Mouse (Mus musculus) embryonic stem cell, embryonic (primary cell): ENCODE data around the gene Doxl2.

ENCODE experiments used
- CTCF ChIA-PET, 4 experiments: fragments of 300-600 bp in 2 of 4; fragments of 350-600 bp in 2 of 4; sonication (Branson Sonifier 250); formaldehyde crosslinking; loops; one replicate each; lab custom pipeline; 2022; ENCODE audit warnings: inconsistent platforms in 2 of 4; lab: Charles Lee
- POLR2A ChIA-PET, 4 experiments: fragments of 300-600 bp in 2 of 4; fragments of 350-600 bp in 2 of 4; sonication (Branson Sonifier 250); formaldehyde crosslinking; loops; one replicate each; lab custom pipeline; 2022; ENCODE audit warnings: antibody characterized with exemption in 4 of 4, inconsistent platforms in 1 of 4; lab: Charles Lee

Doxl2 gene

DNA sequence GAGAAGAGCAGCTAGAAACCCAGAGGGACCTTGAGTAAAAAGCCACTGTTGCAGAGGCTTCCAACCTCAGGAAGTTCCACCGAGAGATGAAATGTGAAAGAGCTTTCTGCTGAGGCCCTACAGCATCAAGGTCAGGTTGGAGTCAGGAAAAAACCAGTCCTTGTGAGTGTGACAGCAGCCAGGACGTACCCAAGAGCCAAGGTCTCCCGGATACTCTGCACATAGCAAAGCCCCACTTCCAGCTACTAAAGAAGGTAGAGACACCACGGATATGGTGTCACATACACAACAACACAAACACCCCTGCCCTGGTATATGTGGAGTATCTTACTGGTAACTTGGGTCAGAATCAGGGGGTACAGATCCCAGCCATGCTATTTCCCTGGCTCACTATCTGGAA is 24.0 kb downstream of the Doxl2 start:
- CTCF ChIA-PET = interaction anchor here in 3 of 4 experiments (0.6 to 1.4 kb wide), 2 partner anchors 9 to 872 kb away, joined by 3 to 5 read pairs (median 4); no protein-coding TSS in a partner anchor
- POLR2A ChIA-PET = interaction anchor here in 1 of 4 experiments (0.5 kb wide), 1 partner anchor 50 kb away, joined by 3 read pairs; no protein-coding TSS in a partner anchor

DNA sequence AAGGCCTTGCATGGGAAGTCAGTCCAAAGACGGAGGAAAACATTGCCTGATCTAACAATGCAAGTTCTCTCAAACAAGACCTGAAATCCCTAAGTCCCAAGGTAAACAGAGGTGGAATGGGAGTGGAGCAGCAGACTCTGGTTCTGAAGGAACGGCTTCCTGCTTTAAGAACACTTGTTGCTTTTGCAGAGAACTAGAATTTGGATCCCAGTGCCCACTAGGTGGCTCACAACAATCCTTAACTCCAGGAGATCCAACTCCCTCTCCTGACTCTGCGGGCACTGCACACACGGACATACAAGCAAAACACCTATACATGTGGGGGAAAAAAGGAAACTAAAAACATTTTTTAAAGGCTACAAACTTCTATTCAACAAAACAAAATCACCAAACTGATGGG is 28.6 kb downstream of the Doxl2 start:
- ChIA-PET CTCF (no interaction called here), POLR2A (no interaction called here)

DNA sequence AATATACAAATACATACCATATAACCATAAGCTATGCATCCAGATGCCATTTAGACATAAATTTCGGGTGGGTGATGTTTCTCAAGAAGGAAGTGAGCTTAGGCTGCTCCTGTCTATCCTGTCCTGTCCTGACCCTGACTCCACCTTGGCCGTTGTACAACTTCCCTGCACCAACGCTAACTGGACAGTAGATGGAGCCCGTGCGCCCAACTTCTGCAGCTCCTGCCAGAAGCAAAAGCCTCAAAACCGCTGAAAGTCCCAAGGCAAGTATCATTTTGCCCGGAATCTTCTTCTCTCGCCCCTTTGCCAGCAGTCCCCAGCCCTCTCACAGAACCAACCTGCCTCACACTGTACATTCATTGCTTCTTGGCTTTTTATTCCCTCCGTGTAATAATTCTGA is 33.2 kb downstream of the Doxl2 start:
- POLR2A ChIA-PET = interaction anchor here in 3 of 4 experiments (0.6 to 2.9 kb wide), 17 partner anchors 11 to 1658 kb away, joined by 3 to 24 read pairs (median 3); partner anchors contain the start of gene Malsu1 (in 1 of the 3)
- CTCF ChIA-PET = interaction anchor here (0.6 to 1.9 kb wide), 27 partner anchors 9 to 1446 kb away, joined by 3 to 10 read pairs (median 4); partner anchors contain the start of gene Gpnmb (in 1 of the 4)

DNA sequence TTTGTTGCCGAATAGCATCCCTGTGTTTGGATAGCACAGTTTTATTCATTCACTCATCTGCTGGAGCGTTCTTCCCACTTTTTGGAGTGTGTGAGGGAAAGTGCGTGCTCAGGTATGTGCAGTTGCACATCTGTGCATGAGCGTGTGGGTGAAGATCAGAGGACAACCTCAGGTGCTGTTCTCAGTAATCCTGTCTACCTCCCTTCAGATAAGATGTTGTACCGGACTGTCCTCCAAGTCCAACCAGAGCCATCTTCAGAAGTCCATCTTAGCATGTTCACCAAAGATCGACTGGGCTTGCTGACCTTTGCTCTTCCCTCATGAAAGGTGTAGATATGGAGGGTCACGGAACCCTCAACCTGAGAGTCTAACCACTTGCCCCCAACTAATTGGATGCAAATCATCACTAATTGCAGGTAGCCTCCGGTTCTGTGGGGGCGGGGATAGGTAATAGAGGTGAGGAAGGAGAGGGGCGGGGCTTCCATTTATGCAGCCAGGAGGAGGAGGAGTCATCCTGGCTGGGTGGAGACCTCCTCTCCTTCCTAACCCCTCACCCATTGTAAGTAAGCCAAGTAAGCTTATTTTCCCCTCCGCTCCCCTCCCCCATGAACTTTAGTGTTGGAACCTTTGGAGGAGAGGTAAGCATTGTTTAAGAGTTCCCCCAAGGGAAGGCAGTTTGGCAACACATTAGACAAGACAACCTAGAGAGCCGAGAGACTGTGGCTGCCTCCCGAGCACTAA is 33.8 kb downstream of the Doxl2 start:
- ChIA-PET POLR2A (interaction anchor here in 3 of 4 experiments (0.7 to 2.9 kb wide), 29 partner anchors 9 to 344 kb away, joined by 3 to 24 read pairs (median 4); partner anchors contain the start of gene Malsu1 (in 1 of the 3)), CTCF (interaction anchor here (0.7 to 1.9 kb wide), 24 partner anchors 9 to 216 kb away, joined by 3 to 10 read pairs (median 4); partner anchors contain the start of gene Gpnmb (in 1 of the 4))

DNA sequence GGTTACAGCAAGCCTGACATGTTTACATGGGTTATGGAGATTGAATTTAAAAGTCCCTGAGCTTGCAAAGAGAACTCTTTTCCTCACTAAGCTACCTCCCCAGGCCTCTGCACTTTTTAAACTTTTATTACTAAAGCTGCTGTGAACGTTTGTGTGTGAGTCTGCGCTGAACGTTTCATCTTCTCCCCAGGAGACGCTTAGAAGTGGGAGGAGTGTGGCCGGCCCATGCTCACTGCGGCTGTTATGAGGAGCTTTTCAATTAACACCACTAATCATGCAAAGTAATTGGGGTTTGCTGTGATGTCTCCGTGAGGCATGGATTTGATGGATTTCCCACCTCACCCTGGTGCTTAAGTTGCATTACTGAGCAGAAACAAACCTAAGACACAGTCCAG is 34.4 kb downstream of the Doxl2 start:
- POLR2A ChIA-PET = interaction anchor here in 2 of 4 experiments (0.7 to 2.9 kb wide), 21 partner anchors 8 to 209 kb away, joined by 3 to 24 read pairs (median 4); no protein-coding TSS in a partner anchor

DNA sequence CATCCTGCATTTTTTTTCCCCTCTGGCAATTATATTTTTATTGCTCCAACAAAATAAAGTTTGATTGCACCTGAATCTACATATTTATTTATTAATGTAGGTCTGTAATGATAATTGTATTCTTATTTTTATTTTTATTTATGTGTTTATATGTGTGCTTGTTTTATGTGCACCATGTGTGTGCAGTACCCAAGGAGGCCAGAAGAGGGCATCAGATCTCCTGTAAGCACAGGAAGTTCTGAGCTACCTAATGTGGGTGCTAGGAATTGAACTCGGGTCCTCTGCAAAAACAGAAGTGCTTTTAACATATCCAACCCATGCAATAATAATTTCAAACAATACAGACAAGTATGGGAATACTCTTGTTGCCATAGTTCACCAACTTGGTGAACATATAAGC is 34.9 kb downstream of the Doxl2 start:
- POLR2A ChIA-PET = interaction anchor here in 2 of 4 experiments (0.5 to 2.9 kb wide), 19 partner anchors 8 to 324 kb away, joined by 3 to 24 read pairs (median 4); no protein-coding TSS in a partner anchor
- CTCF ChIA-PET = interaction anchor here in 3 of 4 experiments (0.6 to 1.6 kb wide), 8 partner anchors 12 to 173 kb away, joined by 3 to 4 read pairs (median 3); no protein-coding TSS in a partner anchor

More for the DNA sequence above, 34.4 kb downstream of the Doxl2 start:
- CTCF ChIA-PET = interaction anchor here in 2 of 4 experiments (0.8 to 1.9 kb wide), 7 partner anchors 12 to 191 kb away, joined by 3 to 10 read pairs (median 4); no protein-coding TSS in a partner anchor

DNA sequence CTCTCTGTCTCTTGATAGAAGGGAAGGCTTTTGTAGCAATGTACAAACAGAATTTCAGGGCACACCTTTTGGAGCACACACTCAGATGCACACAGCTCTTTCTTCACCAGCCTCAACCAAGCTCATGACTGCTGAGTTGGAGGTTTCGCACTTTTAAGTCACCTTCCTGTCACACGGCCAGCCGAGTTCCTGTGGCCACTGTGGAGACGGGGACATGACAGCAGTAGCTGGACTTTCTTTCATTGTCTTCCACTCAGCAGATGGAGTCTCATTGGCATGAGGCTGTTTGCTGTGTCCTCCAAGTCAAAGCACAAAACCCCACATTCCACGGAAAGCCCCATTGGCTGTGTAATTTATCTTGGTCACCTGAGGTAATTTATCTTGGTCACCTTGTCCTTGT is 36.4 kb downstream of the Doxl2 start:
- CTCF ChIA-PET = interaction anchor here in 1 of 4 experiments (0.5 to 0.7 kb wide), 2 partner anchors 144 to 172 kb away, joined by 3 to 6 read pairs; no protein-coding TSS in a partner anchor
- POLR2A ChIA-PET = interaction anchor here in 2 of 4 experiments (0.5 to 1.8 kb wide), 2 partner anchors 10 to 12 kb away, joined by 3 to 4 read pairs; no protein-coding TSS in a partner anchor

DNA sequence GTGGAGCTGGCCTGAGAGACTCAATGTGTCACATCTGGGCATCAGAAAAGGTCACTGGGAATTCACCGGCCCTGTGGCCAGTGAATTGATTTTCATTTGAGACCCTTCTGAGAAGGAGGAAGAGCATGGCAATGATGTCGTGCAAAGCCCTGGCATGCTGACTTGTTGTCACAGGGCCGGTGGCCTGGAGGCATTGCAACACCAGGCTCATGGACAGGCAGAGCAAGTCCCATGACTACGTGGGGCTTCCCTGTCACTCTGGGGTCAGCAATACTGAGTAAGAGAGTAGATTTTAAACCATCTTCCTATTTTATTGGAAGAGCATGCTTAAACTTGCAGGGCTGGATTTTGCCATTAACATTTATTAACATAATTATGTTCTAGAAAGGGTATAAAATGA is 38.3 kb downstream of the Doxl2 start:
- POLR2A ChIA-PET = interaction anchor here in 1 of 4 experiments (0.5 to 1.2 kb wide), 3 partner anchors 13 to 81 kb away, joined by 3 to 5 read pairs (median 5); no protein-coding TSS in a partner anchor
- CTCF ChIA-PET = no interaction called here

DNA sequence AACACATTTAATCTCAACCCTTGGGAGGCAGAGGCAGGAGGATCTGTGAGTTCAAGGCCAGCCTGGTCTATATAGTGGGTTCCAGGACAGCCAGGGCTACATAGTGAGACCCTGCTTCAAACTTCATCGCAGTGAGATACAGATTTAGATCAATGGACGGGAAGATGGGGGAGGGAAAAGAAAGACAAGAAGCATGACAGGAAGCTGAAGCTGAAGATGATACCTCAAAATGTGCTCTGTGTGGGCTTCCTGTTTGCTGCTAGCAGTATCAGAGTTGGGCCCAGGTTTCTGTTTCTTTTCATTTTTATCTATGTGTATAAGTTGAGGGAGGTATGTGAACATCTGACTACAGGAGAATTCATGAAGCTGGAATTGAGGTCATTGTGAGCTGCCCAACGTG is 38.7 kb downstream of the Doxl2 start:
- CTCF ChIA-PET = no interaction called here

DNA sequence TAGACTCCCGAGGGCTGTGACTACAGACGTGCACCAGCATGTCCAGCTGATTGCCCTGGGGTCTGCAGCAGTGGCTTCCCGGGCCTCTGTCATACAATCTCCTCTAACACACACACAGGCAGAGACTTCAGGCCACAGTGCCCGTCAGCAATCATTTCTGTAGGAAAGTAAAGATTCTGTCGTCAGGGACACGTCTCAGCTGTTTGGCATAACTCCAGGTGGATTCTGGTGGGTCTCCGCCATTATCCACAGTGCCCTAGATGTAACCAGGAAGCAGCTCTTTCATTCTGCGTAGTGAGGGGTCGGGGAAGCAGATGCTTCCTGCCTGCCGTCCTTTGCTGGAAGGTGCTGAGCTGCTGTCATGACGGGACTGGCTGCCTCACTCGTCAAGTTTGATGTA is 42.4 kb downstream of the Doxl2 start:
- CTCF ChIA-PET = interaction anchor here in 1 of 4 experiments (0.9 kb wide), 1 partner anchor 9 kb away, joined by 4 read pairs; no protein-coding TSS in a partner anchor
- POLR2A ChIA-PET = interaction anchor here in 2 of 4 experiments (0.6 to 1.0 kb wide), 4 partner anchors 8 to 245 kb away, joined by 3 to 4 read pairs (median 4); no protein-coding TSS in a partner anchor

More for the DNA sequence above, 38.7 kb downstream of the Doxl2 start:
- POLR2A ChIA-PET = interaction anchor here in 3 of 4 experiments (0.5 to 0.6 kb wide), 3 partner anchors 9 to 199 kb away, joined by 3 to 4 read pairs (median 3); no protein-coding TSS in a partner anchor

DNA sequence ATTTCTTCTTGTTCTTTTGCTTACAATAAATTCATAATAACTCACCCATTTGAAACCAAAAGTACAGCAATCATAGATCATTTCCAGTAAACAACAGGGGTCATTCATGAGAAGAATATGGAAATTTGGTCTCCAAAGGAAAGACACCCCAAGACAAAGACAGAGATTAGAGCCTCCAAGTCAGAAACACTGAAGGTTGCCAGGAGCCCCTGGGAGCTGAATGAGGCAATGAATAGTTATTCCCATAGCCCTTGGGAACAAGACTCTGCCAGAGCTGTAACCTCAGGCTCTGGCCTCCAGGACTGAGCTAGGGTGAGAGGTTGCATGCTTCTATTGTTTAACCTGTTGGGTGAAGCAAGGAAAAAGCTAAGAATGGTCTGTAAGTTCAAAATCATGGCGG is 44.6 kb downstream of the Doxl2 start:
- CTCF ChIA-PET = interaction anchor here in 2 of 4 experiments (0.5 to 1.2 kb wide), 5 partner anchors 11 to 159 kb away, joined by 3 to 5 read pairs (median 4); no protein-coding TSS in a partner anchor
- POLR2A ChIA-PET = interaction anchor here in 2 of 4 experiments (0.7 to 8.6 kb wide), 14 partner anchors 9 to 245 kb away, joined by 3 to 122 read pairs (median 6); partner anchors contain the start of genes Gpnmb (in 1 of the 2), Malsu1 (in 1 of the 2) and Tra2a (in 1 of the 2)

DNA sequence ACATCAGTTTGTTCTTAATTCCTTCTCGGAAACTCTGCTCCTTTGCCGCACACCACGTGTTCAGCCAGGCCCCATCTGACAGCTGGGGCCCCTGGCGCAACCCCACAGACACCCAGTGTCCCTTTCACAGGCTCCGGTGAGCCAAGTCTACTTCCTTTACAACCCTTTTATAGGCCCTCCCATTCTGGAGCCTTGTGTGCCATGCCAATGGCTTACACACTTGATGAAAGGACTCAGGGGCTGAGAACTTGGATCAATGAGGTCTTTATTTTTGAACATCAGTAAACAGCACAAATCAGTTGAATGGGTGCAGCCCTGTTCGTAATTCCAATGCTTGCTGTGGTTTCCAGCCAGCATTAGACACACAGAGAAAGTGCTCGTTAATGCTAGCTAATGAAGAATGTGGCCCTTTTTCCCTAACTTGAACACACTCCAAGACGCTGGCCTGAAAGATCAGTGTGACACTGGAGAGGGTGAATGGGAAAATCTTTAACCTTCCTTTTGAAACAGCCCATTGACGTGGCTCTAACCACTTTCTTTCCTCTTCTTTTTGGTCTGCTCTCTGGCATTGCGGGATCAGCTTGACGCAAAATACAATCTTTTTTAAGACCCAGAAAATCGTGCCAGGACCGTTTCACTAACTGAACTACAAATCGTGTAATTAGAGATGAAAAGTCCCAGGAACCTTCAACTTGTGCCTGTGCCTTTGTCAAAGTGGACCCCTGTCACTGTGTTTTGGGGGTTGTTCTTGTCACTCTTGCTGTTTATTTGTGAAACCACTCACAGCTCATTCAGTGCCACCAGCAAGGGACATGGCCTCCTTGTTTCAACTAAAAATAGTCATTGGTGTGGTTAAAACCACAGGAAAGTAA is 46.6 kb downstream of the Doxl2 start:
- POLR2A ChIA-PET = interaction anchor here in 3 of 4 experiments (0.6 to 8.6 kb wide), 28 partner anchors 8 to 346 kb away, joined by 3 to 122 read pairs (median 6); partner anchors contain the start of genes Gpnmb (in 2 of the 3), Malsu1 (in 2 of the 3) and Fam221a (in 1 of the 3)
- CTCF ChIA-PET = interaction anchor here in 2 of 4 experiments (0.7 to 1.0 kb wide), 2 partner anchors 14 to 111 kb away, joined by 3 read pairs; no protein-coding TSS in a partner anchor

DNA sequence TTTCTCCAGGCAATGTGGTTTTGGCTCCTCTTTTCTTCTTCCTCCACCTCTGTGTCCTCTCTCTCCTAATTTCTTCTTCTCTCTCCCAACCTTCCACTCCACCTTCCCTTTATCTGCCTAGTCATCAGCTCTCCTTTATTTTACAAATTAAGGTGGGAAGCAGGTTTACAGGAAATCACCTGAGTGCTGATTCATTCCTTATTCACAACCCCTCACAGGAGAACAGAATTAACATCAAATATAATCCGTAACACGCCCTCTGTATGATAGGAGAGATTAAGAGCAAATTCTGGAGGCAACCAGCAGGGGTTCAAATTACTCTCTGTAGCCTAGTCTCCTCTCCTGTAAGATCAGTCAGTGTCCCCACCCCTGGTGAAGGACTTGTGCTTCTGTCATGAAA is 47.6 kb downstream of the Doxl2 start:
- ChIA-PET CTCF (interaction anchor here in 1 of 4 experiments (1.0 kb wide), 1 partner anchor 15 kb away, joined by 3 read pairs; no protein-coding TSS in a partner anchor), POLR2A (interaction anchor here in 3 of 4 experiments (0.6 to 8.6 kb wide), 25 partner anchors 9 to 345 kb away, joined by 3 to 122 read pairs (median 8); partner anchors contain the start of genes Gpnmb (in 2 of the 3), Tra2a (in 2 of the 3), Fam221a (in 1 of the 3) and Malsu1 (in 1 of the 3))

DNA sequence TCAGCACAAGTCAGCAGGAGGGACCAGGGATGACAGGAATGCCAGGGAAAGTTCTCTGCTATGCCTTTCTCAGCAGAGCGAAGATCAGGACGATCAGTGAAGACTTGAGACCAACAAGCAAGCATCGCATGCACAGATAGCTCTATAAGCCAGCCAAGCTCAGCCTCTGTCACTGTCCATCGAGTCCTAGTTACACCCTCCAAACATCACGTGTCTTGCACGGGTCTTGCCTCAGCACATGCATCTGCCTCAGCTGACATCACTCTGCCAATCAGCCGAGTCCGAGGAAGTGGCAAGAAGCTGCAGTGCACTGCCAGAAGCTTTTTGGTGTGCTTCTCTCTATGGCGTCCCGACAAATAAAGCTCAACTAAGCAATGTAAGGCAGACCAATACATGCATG is 48.6 kb downstream of the Doxl2 start:
- CTCF ChIA-PET = interaction anchor here in 2 of 4 experiments (1.1 to 1.4 kb wide), 6 partner anchors 13 to 163 kb away, joined by 3 to 7 read pairs (median 4); partner anchors contain the start of genes Gpnmb (in 1 of the 2) and Malsu1 (in 1 of the 2)
- POLR2A ChIA-PET = interaction anchor here in 3 of 4 experiments (0.6 to 8.6 kb wide), 28 partner anchors 10 to 1358 kb away, joined by 3 to 122 read pairs (median 5); partner anchors contain the start of genes Gpnmb (in 2 of the 3), Tra2a (in 2 of the 3) and Fam221a (in 1 of the 3)

DNA sequence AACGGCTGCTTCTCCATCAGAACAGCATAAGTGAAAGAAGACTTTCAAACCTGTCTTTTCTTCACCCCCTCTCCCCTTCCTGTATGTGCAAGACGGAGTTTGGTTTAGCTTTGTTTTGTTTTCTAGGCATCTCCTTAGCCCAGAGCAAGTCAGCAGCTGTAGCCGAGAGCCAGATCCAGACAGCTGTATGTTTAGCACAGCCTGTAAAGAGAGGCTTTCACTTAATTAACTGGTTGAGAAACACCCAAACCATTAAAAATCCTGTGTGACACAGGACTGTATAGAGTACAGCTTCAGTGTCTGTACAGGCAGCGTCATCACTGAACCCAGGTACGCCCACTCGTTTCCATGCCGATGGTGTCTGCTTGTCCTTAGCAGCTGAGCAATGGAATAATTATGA is 50.5 kb downstream of the Doxl2 start:
- CTCF ChIA-PET = interaction anchor here in 3 of 4 experiments (0.6 to 1.0 kb wide), 5 partner anchors 15 to 227 kb away, joined by 3 to 7 read pairs (median 3); no protein-coding TSS in a partner anchor
- POLR2A ChIA-PET = interaction anchor here in 2 of 4 experiments (0.6 to 8.6 kb wide), 11 partner anchors 10 to 385 kb away, joined by 3 to 122 read pairs (median 4); partner anchors contain the start of gene Gpnmb (in 2 of the 2)

DNA sequence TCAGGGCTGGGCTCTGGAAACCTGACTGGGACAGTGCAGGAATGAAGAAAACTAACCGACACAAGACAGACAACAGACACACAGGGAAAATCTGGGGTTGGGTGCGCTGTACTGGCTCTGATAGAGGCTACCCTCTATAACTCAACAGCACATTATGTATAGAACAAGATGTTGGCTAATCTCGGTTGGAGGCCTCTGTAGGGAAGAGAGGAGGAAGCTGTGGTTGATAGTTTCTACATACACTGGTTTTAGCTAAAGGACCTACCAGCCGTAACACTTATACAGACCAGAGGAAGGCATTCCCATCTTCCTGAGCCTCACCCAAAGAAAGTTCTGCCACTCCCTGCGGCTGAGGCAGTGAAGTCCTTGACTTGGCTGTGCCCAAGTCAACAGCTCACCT is 51.7 kb downstream of the Doxl2 start:
- ChIA-PET CTCF (interaction anchor here in 2 of 4 experiments (0.7 to 0.8 kb wide), 3 partner anchors 157 to 1082 kb away, joined by 3 to 7 read pairs (median 3); no protein-coding TSS in a partner anchor), POLR2A (interaction anchor here in 2 of 4 experiments (0.9 to 8.6 kb wide), 5 partner anchors 8 to 191 kb away, joined by 3 to 122 read pairs (median 6); partner anchors contain the start of gene Gpnmb (in 2 of the 2))
